Mouse (Mus musculus) embryo, embryonic 9.5 days (tissue): ENCODE data around the gene Ptgfrn.

Experiments
- DNase-seq: peaks from one replicate; pipeline ENCODE4 v3.0.0-alpha.2; 2017; ENCODE audit errors: extremely low spot score

Gene Ptgfrn

GRCm38 (mm10) chr3:101041997-101042396 is 68.1 kb downstream of the Ptgfrn start:
- no peak for DNase-seq

GRCm38 (mm10) chr3:101037984-101038545 is 72.0 kb downstream of the Ptgfrn start:
- no peak for DNase-seq

- no peak for DNase-seq
Measured at GRCm38 (mm10) chr3:101036001-101036400, 74.1 kb downstream of the Ptgfrn start.

- no peak for DNase-seq
Measured at GRCm38 (mm10) chr3:101034509-101034908, 75.6 kb downstream of the Ptgfrn start.

GRCm38 (mm10) chr3:101033644-101034043 is 76.4 kb downstream of the Ptgfrn start:
- DNase-seq = no peak

- DNase-seq = peak; percentile 7
Measured at GRCm38 (mm10) chr3:101031456-101032142, 78.5 kb downstream of the Ptgfrn start.

- DNase-seq = no peak
Measured at GRCm38 (mm10) chr3:101030630-101031029, 79.4 kb downstream of the Ptgfrn start.

- DNase-seq = no peak
Measured at GRCm38 (mm10) chr3:101029339-101029738, 80.7 kb downstream of the Ptgfrn start, which contains the start of gene Cd101. Gene Cd101, minus strand, starts transcription at chr3:101029556.

- DNase-seq = no peak
Measured at GRCm38 (mm10) chr3:101026741-101027140, 83.3 kb downstream of the Ptgfrn start.

GRCm38 (mm10) chr3:101022967-101023366 is 87.1 kb downstream of the Ptgfrn start:
- DNase-seq = no peak

- DNase-seq = no peak
Measured at GRCm38 (mm10) chr3:101021481-101022051, 88.5 kb downstream of the Ptgfrn start.

- DNase-seq = no peak
Measured at GRCm38 (mm10) chr3:101021073-101021472, 89.0 kb downstream of the Ptgfrn start.

GRCm38 (mm10) chr3:101018494-101018893 is 91.6 kb downstream of the Ptgfrn start:
- no peak for DNase-seq

- DNase-seq = no peak
Measured at GRCm38 (mm10) chr3:101016050-101016449, 94.0 kb downstream of the Ptgfrn start.

- DNase-seq = no peak
Measured at GRCm38 (mm10) chr3:101015254-101015653, 94.8 kb downstream of the Ptgfrn start.

GRCm38 (mm10) chr3:101013536-101013935 is 96.5 kb downstream of the Ptgfrn start:
- DNase-seq = no peak

- no peak for DNase-seq
Measured at GRCm38 (mm10) chr3:101013005-101013404, 97.1 kb downstream of the Ptgfrn start.

GRCm38 (mm10) chr3:101012597-101012996 is 97.5 kb downstream of the Ptgfrn start:
- no peak for DNase-seq

GRCm38 (mm10) chr3:101012131-101012571 is 97.9 kb downstream of the Ptgfrn start:
- DNase-seq = no peak

GRCm38 (mm10) chr3:101011203-101011600 is 98.9 kb downstream of the Ptgfrn start:
- DNase-seq = no peak

- no peak for DNase-seq
Measured at GRCm38 (mm10) chr3:101010589-101011202, 99.4 kb downstream of the Ptgfrn start.

- no peak for DNase-seq
Measured at GRCm38 (mm10) chr3:101007112-101007782, 102.8 kb downstream of the Ptgfrn start.
